In the genomic region with DNA sequence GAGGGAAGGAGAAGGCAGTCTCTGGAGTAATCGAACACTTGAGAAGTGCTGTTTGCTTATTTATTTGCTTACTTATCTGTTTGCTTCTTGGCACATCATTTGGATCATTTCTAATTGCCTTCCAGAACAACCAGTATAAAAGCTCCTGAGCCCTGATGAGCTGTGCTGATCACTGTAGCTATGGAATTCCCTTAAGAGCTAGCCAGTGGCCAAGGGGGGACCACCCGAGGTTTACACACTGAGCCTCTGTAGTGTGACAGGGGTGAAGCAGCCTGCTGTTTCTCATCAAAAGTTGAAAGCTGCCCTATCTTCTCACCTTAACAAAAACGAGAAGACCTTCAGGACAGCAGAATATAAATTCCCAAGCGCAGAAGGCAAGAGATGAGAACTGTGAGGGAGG, we compare ENCODE assay signal across 17 mouse cellular contexts. TPM values are rescaled to one million over a fixed set of nuclear protein-coding genes. Genes with fewer than 3 reads are reported as not detected.
"Had no signal": no experiment of that assay in that cellular context is flagged by ENCODE, and none has a peak within 500 bp of the region (broad histone marks: within the 10 kb centered on the region; RNA-seq: fewer than 3 reads in every experiment).

No protein-coding gene starts in this region.

- H3K9ac ChIP-seq: neural tube, embryonic 13.5 days; neural tube, embryonic 15.5 days; stomach, embryonic 15.5 days had no signal

- H3K27me3 ChIP-seq: neural tube, embryonic 13.5 days; neural tube, embryonic 15.5 days; stomach, embryonic 15.5 days had no signal

- H3K36me3 ChIP-seq: neural tube, embryonic 13.5 days; neural tube, embryonic 15.5 days; stomach, embryonic 15.5 days had no signal

- H3K4me1 ChIP-seq: neural tube, embryonic 13.5 days; neural tube, embryonic 15.5 days; stomach, embryonic 15.5 days had no signal

- DNase-seq: retina, postnatal 1 day; right cerebral cortex, adult 18-20 months; right cerebral cortex, postnatal 14 days; right cerebral cortex, postnatal 25 days; right cerebral cortex, postnatal 4 days; spleen, adult 18-20 months; thymus, adult 18-20 months; thymus, adult 2 months; thymus, postnatal 14 days; thymus, postnatal 25 days; thymus, postnatal 36 days; thymus, postnatal 4 days had no signal

- H3K4me3 ChIP-seq: neural tube, embryonic 13.5 days; neural tube, embryonic 15.5 days; stomach, embryonic 15.5 days had no signal

- H3K27ac ChIP-seq: neural tube, embryonic 13.5 days; neural tube, embryonic 15.5 days; stomach, embryonic 15.5 days; stomach, postnatal 0 days had no signal

- H3K9me3 ChIP-seq: neural tube, embryonic 13.5 days; neural tube, embryonic 15.5 days; stomach, embryonic 15.5 days had no signal

RNA-seq across cellular contexts. Expression of a gene that starts 35.4 kb away (rescaled TPM):
- total RNA-seq: neutrophil, adult 5-6 weeks had no signal
